Mouse (Mus musculus) CD4-positive naive resting alpha-beta T cell, adult 76 days (primary cell): ENCODE results near the gene Rab3d. TPM values are rescaled to one million over a fixed set of nuclear protein-coding genes. Genes with fewer than 3 reads are reported as not detected.

ENCODE experiments used
- total RNA-seq: library from RNA; stranded (reverse); gene quantifications from one replicate; pipeline ENCODE4 v1.2.4, GENCODE M21; 2023

Rab3d gene
- total RNA-seq, result 6.6 TPM

GRCm38 (mm10) chr9:21918035-21918592, at the start of gene Rab3d:
Rab3d (minus strand) TSS chr9:21918192.

GRCm38 (mm10) chr9:21963417-21963816, 45.4 kb upstream of the Rab3d start, which contains the start of gene Epor:
Epor (minus strand) TSS chr9:21963506.

GRCm38 (mm10) chr9:21955570-21956281, 37.7 kb upstream of the Rab3d start, which contains the start of gene Swsap1:
Swsap1 (plus strand) TSS chr9:21955755.

GRCm38 (mm10) chr9:21936692-21937570, 18.9 kb upstream of the Rab3d start, which contains the start of gene Plppr2:
Plppr2 (plus strand) TSS chr9:21937033.

GRCm38 (mm10) chr9:21927208-21927753, 9.3 kb upstream of the Rab3d start, which contains the start of the genes Ccdc159 and Tmem205:
Ccdc159 (plus strand) TSS chr9:21927471.
Tmem205 (minus strand) TSS chr9:21927556.

Other genes starting within 250 kb of the Rab3d start
- 45.3 TPM for gene Ldlr, start 194.7 kb downstream of the Rab3d start, total RNA-seq
- gene Spc24, start 157.9 kb downstream of the Rab3d start, total RNA-seq, result 1.6 TPM
- gene Kank2, start 119.4 kb downstream of the Rab3d start, total RNA-seq, result not detected
- gene Angptl8, start 82.7 kb downstream of the Rab3d start, total RNA-seq, result not detected
- gene Dock6, start 65.6 kb downstream of the Rab3d start, total RNA-seq, result 6.3 TPM
- gene Ccdc159, start 9.3 kb upstream of the Rab3d start, total RNA-seq, result not detected
- not detected for gene Tmem205, start 9.4 kb upstream of the Rab3d start, total RNA-seq
- 0.56 TPM for gene Plppr2, start 18.8 kb upstream of the Rab3d start, total RNA-seq
- gene Swsap1, start 37.6 kb upstream of the Rab3d start, total RNA-seq, result 7.1 TPM
- 0.38 TPM for gene Epor, start 45.3 kb upstream of the Rab3d start, total RNA-seq
- gene Rgl3, start 71.3 kb upstream of the Rab3d start, total RNA-seq, result not detected
- gene Ccdc151, start 84.4 kb upstream of the Rab3d start, total RNA-seq, result not detected
- gene Prkcsh, start 84.6 kb upstream of the Rab3d start, total RNA-seq, result 72.4 TPM
- 0.15 TPM for gene Elavl3, start 133.8 kb upstream of the Rab3d start, total RNA-seq
- gene Gm49318, start 153.1 kb upstream of the Rab3d start, total RNA-seq, result not detected
- gene Zfp653, start 153.2 kb upstream of the Rab3d start, total RNA-seq, result 26.8 TPM
- 29.2 TPM for gene Ecsit, start 167.2 kb upstream of the Rab3d start, total RNA-seq
- gene Cnn1, start 181.0 kb upstream of the Rab3d start, total RNA-seq, result not detected
- gene Elof1, start 199.0 kb upstream of the Rab3d start, total RNA-seq, result 30.4 TPM
- 167 TPM for gene Acp5, start 217.5 kb upstream of the Rab3d start, total RNA-seq
- 11.3 TPM for gene Pigyl, start 238.7 kb upstream of the Rab3d start, total RNA-seq